Mouse (Mus musculus) neural tube, embryonic 13.5 days (tissue): ENCODE results near the gene Rgs6. TPM values are rescaled to one million over a fixed set of nuclear protein-coding genes. Genes with fewer than 3 reads are reported as not detected.

ENCODE experiments used
- ATAC-seq: fragments of 200-750 bp; cut with Nextera tagmentation; 2 replicates; pipeline ENCODE4 v1.8.0; 2017; ENCODE audit warnings: low read depth, mild to moderate bottlenecking, moderate TSS enrichment, moderate library complexity
- H3K27ac ChIP-seq: fragments of 300-500 bp; sonication (generic); replicated peaks from 2 replicates; pipeline ENCODE4 v1.5.1; 2015; ENCODE audit warnings: moderate library complexity, mild to moderate bottlenecking, inconsistent platforms
- H3K27me3 ChIP-seq: fragments of 300-500 bp; sonication (generic); 2 replicates; pipeline ENCODE4 v1.6.1; 2015; ENCODE audit warnings: mild to moderate bottlenecking, inconsistent platforms
- H3K36me3 ChIP-seq: fragments of 300-500 bp; sonication (generic); 2 replicates; pipeline ENCODE4 v1.6.1; 2015; ENCODE audit warnings: mild to moderate bottlenecking, inconsistent platforms
- H3K4me1 ChIP-seq: fragments of 300-500 bp; sonication (generic); replicated peaks from 2 replicates; pipeline ENCODE4 v1.6.1; 2015; ENCODE audit warnings: inconsistent platforms
- H3K4me2 ChIP-seq: fragments of 300-500 bp; sonication (generic); 2 replicates; pipeline ENCODE4 v1.6.1; 2015; ENCODE audit warnings: inconsistent platforms, mild to moderate bottlenecking, moderate library complexity
- H3K4me3 ChIP-seq: fragments of 300-500 bp; sonication (generic); 2 replicates; pipeline ENCODE4 v1.5.1; 2015; ENCODE audit warnings: mild to moderate bottlenecking, inconsistent platforms
- H3K9ac ChIP-seq: fragments of 300-500 bp; sonication (generic); 2 replicates; pipeline ENCODE4 v1.6.1; 2015; ENCODE audit warnings: moderate library complexity, mild to moderate bottlenecking, inconsistent platforms
- H3K9me3 ChIP-seq: fragments of 300-500 bp; sonication (generic); 2 replicates; pipeline ENCODE4 v1.6.1; 2016; ENCODE audit warnings: inconsistent platforms
- WGBS: fragments of 180-500 bp; shearing (Covaris S2); methylation state at CpG from one replicate; pipeline ENCODE4 v1.1.7; 2015; 5-methylcytosine and 5-hydroxymethylcytosine counted together
- polyA plus RNA-seq: library from polyadenylated mRNA; unstranded; fragments of >200 nt; fragmentation: Nextera tagmentation; extraction: Ambion mirVana; gene quantifications from 2 replicates; pipeline ENCODE4 v1.2.1, GENCODE M21; 2015

Rgs6 gene
- polyA plus RNA-seq, 1 experiment from 2014 or later, result 3.1 TPM

- no peak overlapping the region for H3K4me3 ChIP-seq
- H3K4me2 ChIP-seq, result no peak overlapping the region
- no peaks in the 10 kb centered on the region for H3K36me3 ChIP-seq
- H3K9me3 ChIP-seq, result no peaks in the 10 kb centered on the region
- no peak for ATAC-seq
- no peak overlapping the region for H3K9ac ChIP-seq
- no peaks in the 10 kb centered on the region for H3K4me1 ChIP-seq
- H3K27ac ChIP-seq, result no peak overlapping the region
- no peaks in the 10 kb centered on the region for H3K27me3 ChIP-seq
- 76% methylated on average over 4 of the region's 4 CpGs for WGBS
These were observed 188.6 kb downstream of the Rgs6 start for GRCm38 (mm10) chr12:82776686-82777085.

GRCm38 (mm10) chr12:82780936-82781335, 192.8 kb downstream of the Rgs6 start:
- Histone ChIP-seq H3K4me3 (no peak overlapping the region), H3K9ac (no peak overlapping the region), H3K27ac (no peak overlapping the region), H3K4me2 (no peak overlapping the region), H3K36me3 (no peaks in the 10 kb centered on the region), H3K27me3 (no peaks in the 10 kb centered on the region), H3K9me3 (no peaks in the 10 kb centered on the region), H3K4me1 (no peaks in the 10 kb centered on the region)
- ATAC-seq, result no peak
- WGBS, result 91% methylated on average over 5 of the region's 5 CpGs

- 77% methylated on average over 5 of the region's 5 CpGs for WGBS
- H3K27me3 ChIP-seq, result no peaks in the 10 kb centered on the region
- H3K9ac ChIP-seq, result no peak overlapping the region
- H3K4me1 ChIP-seq, result no peaks in the 10 kb centered on the region
- ATAC-seq, result no peak
- no peaks in the 10 kb centered on the region for H3K9me3 ChIP-seq
- no peak overlapping the region for H3K27ac ChIP-seq
- no peaks in the 10 kb centered on the region for H3K36me3 ChIP-seq
- H3K4me2 ChIP-seq, result no peak overlapping the region
- H3K4me3 ChIP-seq, result no peak overlapping the region
These were observed 193.3 kb downstream of the Rgs6 start for GRCm38 (mm10) chr12:82781414-82781813.

- H3K4me3 ChIP-seq, result no peak overlapping the region
- 87% methylated on average over 3 of the region's 3 CpGs for whole genome bisulfite sequencing
- no peaks in the 10 kb centered on the region for H3K9me3 ChIP-seq
- no peaks in the 10 kb centered on the region for H3K36me3 ChIP-seq
- H3K4me2 ChIP-seq, result no peak overlapping the region
- no peak overlapping the region for H3K27ac ChIP-seq
- H3K9ac ChIP-seq, result no peak overlapping the region
- ATAC-seq, result no peak
- H3K27me3 ChIP-seq, result no peaks in the 10 kb centered on the region
- H3K4me1 ChIP-seq, result no peaks in the 10 kb centered on the region
These were observed 204.0 kb downstream of the Rgs6 start for GRCm38 (mm10) chr12:82792122-82792521.

- Histone ChIP-seq H3K27ac (no peak overlapping the region), H3K9me3 (no peaks in the 10 kb centered on the region), H3K4me2 (no peak overlapping the region), H3K4me3 (no peak overlapping the region), H3K36me3 (no peaks in the 10 kb centered on the region), H3K9ac (no peak overlapping the region), H3K4me1 (no peaks in the 10 kb centered on the region), H3K27me3 (no peaks in the 10 kb centered on the region)
- 71% methylated on average over 6 of the region's 6 CpGs for WGBS
- ATAC-seq, result no peak
These were observed 211.8 kb downstream of the Rgs6 start for GRCm38 (mm10) chr12:82799892-82800291.

GRCm38 (mm10) chr12:82801736-82802135, 213.6 kb downstream of the Rgs6 start:
- WGBS, result 89% methylated on average over 6 of the region's 6 CpGs
- H3K9me3 ChIP-seq, result no peaks in the 10 kb centered on the region

GRCm38 (mm10) chr12:82802711-82803110, 214.6 kb downstream of the Rgs6 start:
- Histone ChIP-seq H3K27me3 (no peaks in the 10 kb centered on the region), H3K9me3 (no peaks in the 10 kb centered on the region), H3K4me1 (no peaks in the 10 kb centered on the region), H3K36me3 (no peaks in the 10 kb centered on the region), H3K27ac (no peak overlapping the region), H3K4me3 (no peak overlapping the region), H3K9ac (no peak overlapping the region), H3K4me2 (no peak overlapping the region)
- no peak for ATAC-seq
- 56% methylated on average over 5 of the region's 5 CpGs for WGBS

More at GRCm38 (mm10) chr12:82801736-82802135, 213.6 kb downstream of the Rgs6 start:
- no peak for ATAC-seq
- Histone ChIP-seq H3K27ac (no peak overlapping the region), H3K36me3 (no peaks in the 10 kb centered on the region), H3K4me2 (no peak overlapping the region), H3K4me1 (no peaks in the 10 kb centered on the region), H3K4me3 (no peak overlapping the region), H3K9ac (no peak overlapping the region), H3K27me3 (no peaks in the 10 kb centered on the region)

GRCm38 (mm10) chr12:82805167-82805566, 217.1 kb downstream of the Rgs6 start:
- no peak overlapping the region for H3K9ac ChIP-seq
- no peaks in the 10 kb centered on the region for H3K36me3 ChIP-seq
- 97% methylated on average over 4 of the region's 4 CpGs for WGBS
- H3K9me3 ChIP-seq, result no peaks in the 10 kb centered on the region
- no peak overlapping the region for H3K27ac ChIP-seq
- H3K27me3 ChIP-seq, result no peaks in the 10 kb centered on the region
- H3K4me1 ChIP-seq, result no peaks in the 10 kb centered on the region
- H3K4me3 ChIP-seq, result no peak overlapping the region
- H3K4me2 ChIP-seq, result no peak overlapping the region
- ATAC-seq, result no peak

GRCm38 (mm10) chr12:82810631-82811030, 222.5 kb downstream of the Rgs6 start:
- Histone ChIP-seq H3K4me2 (no peak overlapping the region), H3K27me3 (no peaks in the 10 kb centered on the region), H3K9ac (no peak overlapping the region), H3K4me3 (no peak overlapping the region), H3K36me3 (no peaks in the 10 kb centered on the region), H3K4me1 (no peaks in the 10 kb centered on the region), H3K9me3 (no peaks in the 10 kb centered on the region), H3K27ac (no peak overlapping the region)
- WGBS, result 94% methylated on average over 3 of the region's 3 CpGs
- no peak for ATAC-seq

GRCm38 (mm10) chr12:82815982-82816381, 227.9 kb downstream of the Rgs6 start:
- no peaks in the 10 kb centered on the region for H3K36me3 ChIP-seq
- no peak overlapping the region for H3K9ac ChIP-seq
- H3K27ac ChIP-seq, result no peak overlapping the region
- H3K9me3 ChIP-seq, result no peaks in the 10 kb centered on the region
- H3K4me2 ChIP-seq, result no peak overlapping the region
- 90% methylated on average over 2 of the region's 2 CpGs for WGBS
- H3K27me3 ChIP-seq, result no peaks in the 10 kb centered on the region
- no peak for ATAC-seq
- no peaks in the 10 kb centered on the region for H3K4me1 ChIP-seq
- no peak overlapping the region for H3K4me3 ChIP-seq

- WGBS, result 80% methylated on average over 6 of the region's 6 CpGs
- Histone ChIP-seq H3K9ac (no peak overlapping the region), H3K4me1 (no peaks in the 10 kb centered on the region), H3K4me2 (no peak overlapping the region), H3K36me3 (no peaks in the 10 kb centered on the region), H3K27ac (no peak overlapping the region), H3K4me3 (no peak overlapping the region), H3K9me3 (no peaks in the 10 kb centered on the region), H3K27me3 (no peaks in the 10 kb centered on the region)
- ATAC-seq, result no peak
These were observed 231.2 kb downstream of the Rgs6 start for GRCm38 (mm10) chr12:82819328-82819727.

- Histone ChIP-seq H3K4me1 (no peaks in the 10 kb centered on the region), H3K27ac (no peak overlapping the region), H3K4me3 (no peak overlapping the region), H3K9ac (no peak overlapping the region), H3K27me3 (no peaks in the 10 kb centered on the region), H3K36me3 (no peaks in the 10 kb centered on the region), H3K9me3 (no peaks in the 10 kb centered on the region), H3K4me2 (no peak overlapping the region)
- 81% methylated on average over 6 of the region's 6 CpGs for WGBS
- ATAC-seq, result no peak
These were observed 231.9 kb downstream of the Rgs6 start for GRCm38 (mm10) chr12:82819991-82820390.

- H3K4me3 ChIP-seq, result no peak overlapping the region
- 89% methylated on average over 3 of the region's 3 CpGs for WGBS
- no peaks in the 10 kb centered on the region for H3K9me3 ChIP-seq
- ATAC-seq, result no peak
- H3K9ac ChIP-seq, result no peak overlapping the region
- H3K36me3 ChIP-seq, result no peaks in the 10 kb centered on the region
- no peak overlapping the region for H3K4me2 ChIP-seq
- no peaks in the 10 kb centered on the region for H3K4me1 ChIP-seq
- H3K27me3 ChIP-seq, result no peaks in the 10 kb centered on the region
- no peak overlapping the region for H3K27ac ChIP-seq
These were observed 234.9 kb downstream of the Rgs6 start for GRCm38 (mm10) chr12:82822821-82823620.
